Mouse (Mus musculus): ENCODE measurements at regions not wholly inside any gene's neighbourhood (a gene's known extent, or its start where the extent isn't known, plus 50 kb on each side); places are given as distances from the start of the nearest gene placed in this dataset.

GRCm38 (mm10) chr2:174017596-174017995 is 58.5 kb upstream of the Stx16 start:
- TF ChIP-seq POLR2A (IDR thresholded peaks at IDR 0.05; ENCODE audit: extremely low read depth, insufficient read depth, low read length) (no peak), CTCF (IDR thresholded peaks at IDR 0.05; ENCODE audit: low read depth, low read length) (no peak)
